Mouse (Mus musculus): Measurements from ENCODE around the gene Cntnap5b. TPM values are rescaled to one million over a fixed set of nuclear protein-coding genes. Genes with fewer than 3 reads are reported as not detected.

Gene Cntnap5b
- polyA plus RNA-seq, 1 experiment from 2014 or later: not detected

- no peak overlapping the region for H3K9ac ChIP-seq (ENCODE audit: low read length)
- H3K4me1 ChIP-seq (ENCODE audit: control insufficient read depth in 2 of 2, insufficient read depth in 2 of 2, low read length in 2 of 2): no peaks in the 10 kb centered on the region
- H3K4me2 ChIP-seq (ENCODE audit: low read length): no peak overlapping the region
- no peak overlapping the region for H3K4me3 ChIP-seq (ENCODE audit: control insufficient read depth in 1 of 2, insufficient read depth in 1 of 2, low read depth in 1 of 2, low read length in 2 of 2)
- no peaks in the 10 kb centered on the region for H3K27me3 ChIP-seq (ENCODE audit: control insufficient read depth, insufficient read depth, low read length)
- 9% methylated on average over 5 of the region's 6 CpGs for WGBS
- H3K36me3 ChIP-seq (ENCODE audit: control insufficient read depth, insufficient read depth, low read length): no peaks in the 10 kb centered on the region
- no peaks in the 10 kb centered on the region for H3K9me3 ChIP-seq (ENCODE audit: control insufficient read depth, low read length)
- H3K27ac ChIP-seq (replicated peaks in 1 of 2; ENCODE audit: control insufficient read depth in 1 of 2, insufficient read depth in 1 of 2, low read depth in 2 of 2, low read length in 2 of 2): no peak overlapping the region
- ATAC-seq (ENCODE audit: insufficient number of reproducible peaks, insufficient read depth, low FRiP score, low read depth): no peak
Observed at GRCm38 (mm10) chr1:100231980-100232608, 459.5 kb downstream of the Cntnap5b start.

- no peaks in the 10 kb centered on the region for H3K4me1 ChIP-seq (ENCODE audit: control insufficient read depth in 2 of 2, insufficient read depth in 2 of 2, low read length in 2 of 2)
- no peak overlapping the region for H3K4me2 ChIP-seq (ENCODE audit: low read length)
- H3K27me3 ChIP-seq (ENCODE audit: control insufficient read depth, insufficient read depth, low read length): no peaks in the 10 kb centered on the region
- ATAC-seq (ENCODE audit: insufficient number of reproducible peaks, insufficient read depth, low FRiP score, low read depth): no peak
- no peak overlapping the region for H3K4me3 ChIP-seq (ENCODE audit: control insufficient read depth in 1 of 2, insufficient read depth in 1 of 2, low read depth in 1 of 2, low read length in 2 of 2)
- H3K9me3 ChIP-seq (ENCODE audit: control insufficient read depth, low read length): no peaks in the 10 kb centered on the region
- H3K27ac ChIP-seq (replicated peaks in 1 of 2; ENCODE audit: control insufficient read depth in 1 of 2, insufficient read depth in 1 of 2, low read depth in 2 of 2, low read length in 2 of 2): no peak overlapping the region
- H3K9ac ChIP-seq (ENCODE audit: low read length): no peak overlapping the region
- no peaks in the 10 kb centered on the region for H3K36me3 ChIP-seq (ENCODE audit: control insufficient read depth, insufficient read depth, low read length)
Observed at GRCm38 (mm10) chr1:100251964-100252363, 479.4 kb downstream of the Cntnap5b start.

DNA sequence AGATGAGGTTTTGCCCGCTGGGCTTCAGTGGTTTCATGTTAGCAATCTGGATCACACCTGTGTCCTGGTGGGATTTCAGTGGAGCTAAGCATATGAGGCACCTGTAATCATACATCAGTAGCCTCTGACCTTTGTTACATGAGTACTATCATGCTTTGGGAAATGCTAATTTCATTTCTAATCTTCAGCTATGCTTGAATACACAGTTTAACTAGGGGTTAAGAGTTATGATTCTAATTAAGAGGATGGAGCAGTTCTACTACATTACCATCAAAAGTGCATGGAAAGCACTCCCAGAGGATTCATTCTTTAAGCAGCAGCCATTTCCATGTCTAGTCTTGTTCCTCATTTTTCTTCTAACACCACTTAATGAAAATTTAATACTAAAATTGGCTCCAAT, 538.1 kb downstream of the Cntnap5b start:
- no peak overlapping the region for H3K9ac ChIP-seq (ENCODE audit: low read length)
- no peak overlapping the region for H3K27ac ChIP-seq (replicated peaks in 1 of 2; ENCODE audit: control insufficient read depth in 1 of 2, insufficient read depth in 1 of 2, low read depth in 2 of 2, low read length in 2 of 2)
- H3K27me3 ChIP-seq (ENCODE audit: control insufficient read depth, insufficient read depth, low read length): no peaks in the 10 kb centered on the region
- no peak for ATAC-seq (ENCODE audit: insufficient number of reproducible peaks, insufficient read depth, low FRiP score, low read depth)
- no peaks in the 10 kb centered on the region for H3K4me1 ChIP-seq (ENCODE audit: control insufficient read depth in 2 of 2, insufficient read depth in 2 of 2, low read length in 2 of 2)
- no peak overlapping the region for H3K4me3 ChIP-seq (ENCODE audit: control insufficient read depth in 1 of 2, insufficient read depth in 1 of 2, low read depth in 1 of 2, low read length in 2 of 2)
- no peaks in the 10 kb centered on the region for H3K9me3 ChIP-seq (ENCODE audit: control insufficient read depth, low read length)
- no peak overlapping the region for H3K4me2 ChIP-seq (ENCODE audit: low read length)
- no peaks in the 10 kb centered on the region for H3K36me3 ChIP-seq (ENCODE audit: control insufficient read depth, insufficient read depth, low read length)
- WGBS: 85% methylated on average over 1 of the region's 1 CpGs

GRCm38 (mm10) chr1:100331066-100331465, 558.5 kb downstream of the Cntnap5b start:
- no peak overlapping the region for H3K27ac ChIP-seq (replicated peaks in 1 of 2; ENCODE audit: control insufficient read depth in 1 of 2, insufficient read depth in 1 of 2, low read depth in 2 of 2, low read length in 2 of 2)
- H3K27me3 ChIP-seq (ENCODE audit: control insufficient read depth, insufficient read depth, low read length): no peaks in the 10 kb centered on the region
- no peak overlapping the region for H3K9ac ChIP-seq (ENCODE audit: low read length)
- no peak overlapping the region for H3K4me3 ChIP-seq (ENCODE audit: control insufficient read depth in 1 of 2, insufficient read depth in 1 of 2, low read depth in 1 of 2, low read length in 2 of 2)
- H3K9me3 ChIP-seq (ENCODE audit: control insufficient read depth, low read length): no peaks in the 10 kb centered on the region
- H3K36me3 ChIP-seq (ENCODE audit: control insufficient read depth, insufficient read depth, low read length): no peaks in the 10 kb centered on the region
- 75% methylated on average over 3 of the region's 3 CpGs for WGBS
- H3K4me2 ChIP-seq (ENCODE audit: low read length): no peak overlapping the region
- ATAC-seq (ENCODE audit: insufficient number of reproducible peaks, insufficient read depth, low FRiP score, low read depth): no peak
- H3K4me1 ChIP-seq (ENCODE audit: control insufficient read depth in 2 of 2, insufficient read depth in 2 of 2, low read length in 2 of 2): no peaks in the 10 kb centered on the region

DNA sequence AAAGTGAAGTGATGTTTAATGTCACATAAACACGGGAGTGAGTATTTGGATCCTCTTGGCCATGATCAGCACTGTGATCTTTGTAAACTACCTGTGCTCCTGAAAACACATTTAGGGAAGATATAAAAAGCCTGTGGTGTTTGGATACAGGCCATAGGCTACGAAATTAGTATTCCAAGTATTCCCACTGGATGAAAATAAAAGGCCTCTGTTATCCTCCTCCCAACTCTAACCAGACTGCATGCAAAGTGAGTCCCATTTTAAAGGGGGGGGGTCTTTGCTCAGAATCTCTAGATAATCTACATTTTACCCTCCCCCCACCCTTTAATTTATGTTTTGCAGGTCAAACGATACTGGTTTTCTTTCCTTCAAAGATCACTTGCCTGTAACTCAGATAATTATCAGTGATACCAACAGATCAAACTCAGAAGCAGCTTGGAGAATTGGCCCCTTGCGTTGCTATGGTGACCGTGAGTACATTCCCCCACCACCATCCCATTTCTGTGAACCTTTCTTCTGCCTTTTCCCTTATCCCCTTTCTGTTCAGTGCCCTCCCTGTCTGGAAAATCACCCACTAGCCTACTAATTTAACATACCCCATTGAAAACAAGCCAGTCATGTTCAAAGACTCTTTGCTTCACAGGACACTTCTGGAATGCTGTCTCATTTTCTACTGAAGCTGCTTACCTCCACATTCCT, 597.0 kb downstream of the Cntnap5b start:
- Histone ChIP-seq H3K4me2 (ENCODE audit: low read length) (no peak overlapping the region), H3K27ac (replicated peaks in 1 of 2; ENCODE audit: control insufficient read depth in 1 of 2, insufficient read depth in 1 of 2, low read depth in 2 of 2, low read length in 2 of 2) (no peak overlapping the region), H3K27me3 (ENCODE audit: control insufficient read depth, insufficient read depth, low read length) (no peaks in the 10 kb centered on the region), H3K9ac (ENCODE audit: low read length) (no peak overlapping the region), H3K4me3 (ENCODE audit: control insufficient read depth in 1 of 2, insufficient read depth in 1 of 2, low read depth in 1 of 2, low read length in 2 of 2) (no peak overlapping the region), H3K4me1 (ENCODE audit: control insufficient read depth in 2 of 2, insufficient read depth in 2 of 2, low read length in 2 of 2) (no peaks in the 10 kb centered on the region), H3K36me3 (ENCODE audit: control insufficient read depth, insufficient read depth, low read length) (no peaks in the 10 kb centered on the region), H3K9me3 (ENCODE audit: control insufficient read depth, low read length) (no peaks in the 10 kb centered on the region)
- WGBS: 72% methylated on average over 5 of the region's 5 CpGs
- ATAC-seq (ENCODE audit: insufficient number of reproducible peaks, insufficient read depth, low FRiP score, low read depth): no peak

DNA sequence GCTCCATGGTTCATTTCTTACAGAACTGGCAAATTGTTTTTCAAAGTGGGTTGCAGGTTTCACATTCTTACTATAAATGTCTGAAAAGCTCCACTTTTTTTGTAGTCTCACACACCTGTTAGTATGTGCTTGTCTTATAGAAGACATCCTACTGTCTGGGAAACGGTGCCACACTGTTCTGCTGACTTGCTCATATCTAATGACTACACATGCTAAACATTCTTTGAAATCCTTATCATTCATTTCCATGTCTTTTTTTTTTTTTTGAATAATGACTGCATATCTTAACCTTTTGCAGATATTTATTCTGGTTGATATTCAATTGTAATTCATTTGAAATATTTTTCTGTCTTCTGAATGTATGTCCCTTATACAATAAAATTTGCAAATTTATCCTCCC, 613.7 kb downstream of the Cntnap5b start:
- H3K27me3 ChIP-seq (ENCODE audit: control insufficient read depth, insufficient read depth, low read length): no peaks in the 10 kb centered on the region
- H3K36me3 ChIP-seq (ENCODE audit: control insufficient read depth, insufficient read depth, low read length): no peaks in the 10 kb centered on the region
- no peaks in the 10 kb centered on the region for H3K9me3 ChIP-seq (ENCODE audit: control insufficient read depth, low read length)
- H3K4me2 ChIP-seq (ENCODE audit: low read length): no peak overlapping the region
- WGBS: 56% methylated on average over 1 of the region's 1 CpGs
- no peak overlapping the region for H3K9ac ChIP-seq (ENCODE audit: low read length)
- no peak overlapping the region for H3K4me3 ChIP-seq (ENCODE audit: control insufficient read depth in 1 of 2, insufficient read depth in 1 of 2, low read depth in 1 of 2, low read length in 2 of 2)
- H3K4me1 ChIP-seq (ENCODE audit: control insufficient read depth in 2 of 2, insufficient read depth in 2 of 2, low read length in 2 of 2): no peaks in the 10 kb centered on the region
- H3K27ac ChIP-seq (replicated peaks in 1 of 2; ENCODE audit: control insufficient read depth in 1 of 2, insufficient read depth in 1 of 2, low read depth in 2 of 2, low read length in 2 of 2): no peak overlapping the region
- ATAC-seq (ENCODE audit: insufficient number of reproducible peaks, insufficient read depth, low FRiP score, low read depth): no peak

DNA sequence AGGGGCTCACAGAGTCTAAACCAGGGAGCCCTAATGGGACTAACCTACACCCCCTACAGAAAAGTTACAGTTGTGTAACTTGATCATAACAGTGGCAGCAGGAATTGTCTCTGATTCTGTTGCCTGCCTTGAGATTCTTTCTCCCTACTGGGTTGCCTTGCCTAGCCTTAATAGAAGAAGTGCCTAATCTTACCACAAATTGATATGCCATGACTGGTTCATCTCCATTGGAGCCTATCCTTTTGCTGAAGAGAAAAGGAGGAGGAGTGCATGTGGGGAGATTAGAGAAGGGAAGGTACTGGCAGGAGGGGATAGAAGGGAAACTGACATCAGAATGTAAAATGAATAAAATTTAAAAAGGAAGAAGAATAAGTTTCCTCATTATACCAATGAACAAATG, 621.5 kb downstream of the Cntnap5b start:
- Histone ChIP-seq H3K9ac (ENCODE audit: low read length) (no peak overlapping the region), H3K4me1 (ENCODE audit: control insufficient read depth in 2 of 2, insufficient read depth in 2 of 2, low read length in 2 of 2) (no peaks in the 10 kb centered on the region), H3K36me3 (ENCODE audit: control insufficient read depth, insufficient read depth, low read length) (no peaks in the 10 kb centered on the region), H3K27me3 (ENCODE audit: control insufficient read depth, insufficient read depth, low read length) (no peaks in the 10 kb centered on the region), H3K4me2 (ENCODE audit: low read length) (no peak overlapping the region), H3K4me3 (ENCODE audit: control insufficient read depth in 1 of 2, insufficient read depth in 1 of 2, low read depth in 1 of 2, low read length in 2 of 2) (no peak overlapping the region), H3K9me3 (ENCODE audit: control insufficient read depth, low read length) (no peaks in the 10 kb centered on the region), H3K27ac (replicated peaks in 1 of 2; ENCODE audit: control insufficient read depth in 1 of 2, insufficient read depth in 1 of 2, low read depth in 2 of 2, low read length in 2 of 2) (no peak overlapping the region)
- no peak for ATAC-seq (ENCODE audit: insufficient number of reproducible peaks, insufficient read depth, low FRiP score, low read depth)
